Mouse (Mus musculus): Measurements from ENCODE around the gene Gm45808.
"Not testable (repeated sequence)": the region's sequence is repeated elsewhere in the genome, so short reads cannot be mapped to it uniquely, and the experiment has no call there.

The Gm45808 gene

GRCm38 (mm10) chr7:45467090-45467670 lies 19.4 kb downstream of the Gm45808 start:
- DNase-seq (ENCODE audit: low spot score in 2 of 2) = no peak

GRCm38 (mm10) chr7:45466283-45467089 lies 20.1 kb downstream of the Gm45808 start, which contains the start of gene Bax:
Bax (minus strand) TSS chr7:45466898.
- DNase-seq (ENCODE audit: low spot score in 2 of 2) = peak; percentile 86 to 87

GRCm38 (mm10) chr7:45465549-45465948 lies 21.1 kb downstream of the Gm45808 start:
- DNase-seq (ENCODE audit: low spot score in 2 of 2) = no peak

GRCm38 (mm10) chr7:45465112-45465511 lies 21.5 kb downstream of the Gm45808 start:
- no peak for DNase-seq (ENCODE audit: low spot score in 2 of 2)

GRCm38 (mm10) chr7:45463987-45464778 lies 22.4 kb downstream of the Gm45808 start:
- DNase-seq (ENCODE audit: low spot score in 2 of 2) = no peak

GRCm38 (mm10) chr7:45462868-45463267 lies 23.7 kb downstream of the Gm45808 start:
- not testable (repeated sequence) for DNase-seq (ENCODE audit: low spot score in 2 of 2)

- no peak for DNase-seq (ENCODE audit: low spot score in 2 of 2)
These were observed 24.3 kb downstream of the Gm45808 start for GRCm38 (mm10) chr7:45462325-45462724.

GRCm38 (mm10) chr7:45461781-45462180 lies 24.8 kb downstream of the Gm45808 start:
- no peak for DNase-seq (ENCODE audit: low spot score in 2 of 2)

- DNase-seq (ENCODE audit: low spot score in 2 of 2) = no peak
These were observed 25.3 kb downstream of the Gm45808 start for GRCm38 (mm10) chr7:45461326-45461725.

GRCm38 (mm10) chr7:45460860-45461314 lies 25.7 kb downstream of the Gm45808 start:
- no peak for DNase-seq (ENCODE audit: low spot score in 2 of 2)

- DNase-seq (ENCODE audit: low spot score in 2 of 2) = no peak
These were observed 26.2 kb downstream of the Gm45808 start for GRCm38 (mm10) chr7:45460377-45460776.

GRCm38 (mm10) chr7:45459564-45460140 lies 27.0 kb downstream of the Gm45808 start, which contains the start of gene Ftl1:
Ftl1 (minus strand) TSS chr7:45459884.
- DNase-seq (ENCODE audit: low spot score in 2 of 2) = peak; percentile 96 to 98

GRCm38 (mm10) chr7:45458748-45459563 lies 27.7 kb downstream of the Gm45808 start:
- DNase-seq (ENCODE audit: low spot score in 2 of 2) = peak; percentile 76 to 89

- no peak for DNase-seq (ENCODE audit: low spot score in 2 of 2)
These were observed 29.2 kb downstream of the Gm45808 start for GRCm38 (mm10) chr7:45457204-45458060.

- DNase-seq (ENCODE audit: low spot score in 2 of 2) = no peak
These were observed 29.8 kb downstream of the Gm45808 start for GRCm38 (mm10) chr7:45456721-45457203.

- no peak for DNase-seq (ENCODE audit: low spot score in 2 of 2)
These were observed 30.5 kb downstream of the Gm45808 start for GRCm38 (mm10) chr7:45455932-45456696.

GRCm38 (mm10) chr7:45454971-45455370 lies 31.6 kb downstream of the Gm45808 start:
- DNase-seq (ENCODE audit: low spot score in 2 of 2) = no peak

- peak; percentile 73 to 87 for DNase-seq (ENCODE audit: low spot score in 2 of 2)
These were observed 35.1 kb downstream of the Gm45808 start for GRCm38 (mm10) chr7:45451344-45451982.
